Mouse (Mus musculus) spleen, postnatal 36 days (tissue): ENCODE measurements around the gene Nfam1.
A peak's percentile ranks its signal among the peaks of the same experiment; 100 is the strongest.

Source experiments
- DNase-seq, 2 experiments: peaks; one replicate each; pipeline ENCODE4 v3.0.0; 2022; ENCODE audit warnings: low spot score in 2 of 2, mixed read lengths in 1 of 2

Nfam1 gene

GRCm38 (mm10) chr15:83038812-83039211 is 5.7 kb upstream of the Nfam1 start:
- no peak for DNase-seq

GRCm38 (mm10) chr15:83037755-83038483 is 4.8 kb upstream of the Nfam1 start:
- DNase-seq = peak; percentile 84 to 89

- no peak for DNase-seq
Measured at GRCm38 (mm10) chr15:83036900-83037519, 3.9 kb upstream of the Nfam1 start.

- DNase-seq = peak; percentile 87
Measured at GRCm38 (mm10) chr15:83036089-83036488, 3.0 kb upstream of the Nfam1 start.

- DNase-seq = no peak
Measured at GRCm38 (mm10) chr15:83034275-83034977, 1.3 kb upstream of the Nfam1 start.

- peak in 1 of 2 experiments; percentile 41 for DNase-seq
Measured at GRCm38 (mm10) chr15:83030884-83031283, 2.2 kb downstream of the Nfam1 start.

- DNase-seq = peak; percentile 50 to 51
Measured at GRCm38 (mm10) chr15:83029725-83030718, 3.1 kb downstream of the Nfam1 start.

- DNase-seq = no peak
Measured at GRCm38 (mm10) chr15:83026129-83026528, 7.0 kb downstream of the Nfam1 start.

GRCm38 (mm10) chr15:83025041-83025760 is 7.9 kb downstream of the Nfam1 start:
- DNase-seq = no peak

- DNase-seq = no peak
Measured at GRCm38 (mm10) chr15:83022947-83023346, 10.2 kb downstream of the Nfam1 start.

- peak; percentile 24 to 30 for DNase-seq
Measured at GRCm38 (mm10) chr15:83010990-83011664, 22.0 kb downstream of the Nfam1 start.

GRCm38 (mm10) chr15:83010423-83010822 is 22.7 kb downstream of the Nfam1 start:
- DNase-seq = no peak

GRCm38 (mm10) chr15:83009532-83009931 is 23.6 kb downstream of the Nfam1 start:
- DNase-seq = peak; percentile 69 to 72

- DNase-seq = peak; percentile 80 to 83
Measured at GRCm38 (mm10) chr15:83008761-83009423, 24.2 kb downstream of the Nfam1 start.

GRCm38 (mm10) chr15:83007346-83007920 is 25.7 kb downstream of the Nfam1 start:
- no peak for DNase-seq

- DNase-seq = peak in 1 of 2 experiments; percentile 31
Measured at GRCm38 (mm10) chr15:83002665-83003548, 30.2 kb downstream of the Nfam1 start.

- DNase-seq = peak; percentile 82
Measured at GRCm38 (mm10) chr15:82998811-82999221, 34.3 kb downstream of the Nfam1 start.

- DNase-seq = no peak
Measured at GRCm38 (mm10) chr15:82996431-82996830, 36.7 kb downstream of the Nfam1 start.
